Mouse (Mus musculus): ENCODE data around the gene Fam131b. TPM values are rescaled to one million over a fixed set of nuclear protein-coding genes. Genes with fewer than 3 reads are reported as not detected.

Gene Fam131b
- total RNA-seq, 4 experiments from 2014 or later = 0.08 to 0.41 (median 0.21) TPM

Other genes starting within 250 kb of the Fam131b start
- gene Tas2r139, start 183.7 kb downstream of the Fam131b start, total RNA-seq (2022) = not detected
- gene Tas2r144, start 109.3 kb downstream of the Fam131b start, total RNA-seq (2022) = not detected
- 10 to 100 TPM; 36.8 to 57.2 (median 41.2) TPM for gene Gstk1, start 78.7 kb downstream of the Fam131b start, total RNA-seq (2022)
- not detected for gene Tmem139, start 62.7 kb downstream of the Fam131b start, total RNA-seq (2022)
- gene Casp2, start 59.7 kb downstream of the Fam131b start, total RNA-seq (2022) = 1 to 10 TPM; 3.3 to 5.8 (median 4.2) TPM
- gene Clcn1, start 38.0 kb downstream of the Fam131b start, total RNA-seq (2022) = 100 to 1,000 TPM; 145 to 180 (median 166) TPM
- 10 to 100 TPM; 12.1 to 15.9 (median 13.7) TPM for gene Zyx, start 25.0 kb upstream of the Fam131b start, total RNA-seq (2022)
- under 1 TPM in 2 of 4 experiments, not detected in 2; 0.07 to 0.10 TPM for gene Epha1, start 48.6 kb upstream of the Fam131b start, total RNA-seq (2022)
- not detected for gene Tas2r143, start 75.6 kb upstream of the Fam131b start, total RNA-seq (2022)
- gene Tas2r135, start 80.8 kb upstream of the Fam131b start, total RNA-seq (2022) = not detected
- gene Tas2r126, start 109.9 kb upstream of the Fam131b start, total RNA-seq (2022) = not detected
- not detected for gene Olfr458, start 140.6 kb upstream of the Fam131b start, total RNA-seq (2022)
- not detected for gene Olfr457, start 151.7 kb upstream of the Fam131b start, total RNA-seq (2022)
- gene Olfr456, start 162.6 kb upstream of the Fam131b start, total RNA-seq (2022) = not detected
- not detected for gene Olfr455, start 222.9 kb upstream of the Fam131b start, total RNA-seq (2022)